Mouse (Mus musculus) adrenal gland, adult 18-20 months (tissue): ENCODE data around the gene Fig4. TPM values are rescaled to one million over a fixed set of nuclear protein-coding genes. Genes with fewer than 3 reads are reported as not detected.

Experiments used
- DNase-seq, 2 experiments: peaks; one replicate each; pipeline ENCODE4 v3.0.0; 2021 to 2022; ENCODE audit warnings: low spot score in 2 of 2
- total RNA-seq, 2 experiments: library from RNA; stranded (reverse); gene quantifications; 1 replicate in 1 of 2; 2 replicates in 1 of 2; pipeline ENCODE4 v1.2.3; 2021

Gene Fig4
- total RNA-seq, 2 experiments from 2014 or later, result 13.8 to 17.7 TPM

GRCm38 (mm10) chr10:41149307-41149706, 153.8 kb downstream of the Fig4 start:
- no peak for DNase-seq

GRCm38 (mm10) chr10:41146141-41146540, 156.9 kb downstream of the Fig4 start:
- no peak for DNase-seq

Other genes with a start within 250 kb of the Fig4 start
- not detected for gene Gpr6, start 231.0 kb downstream of the Fig4 start, total RNA-seq
- gene Ak9, start 720 bp upstream of the Fig4 start, total RNA-seq, result under 1 TPM in 1 of 2 experiments, not detected in 1; 0.10 TPM
- 10 to 100 TPM; 17.0 to 20.3 TPM for gene Zbtb24, start 147.1 kb upstream of the Fig4 start, total RNA-seq
- gene Mical1, start 173.1 kb upstream of the Fig4 start, total RNA-seq, result 10 to 100 TPM in 1 of 2 experiments, 1 to 10 TPM in 1; 8.8 to 15.2 TPM
- gene Smpd2, start 187.1 kb upstream of the Fig4 start, total RNA-seq, result 10 to 100 TPM; 17.4 to 22.2 TPM
- under 1 TPM; 0.43 to 0.64 TPM for gene Ppil6, start 187.2 kb upstream of the Fig4 start, total RNA-seq
- gene Cd164, start 216.2 kb upstream of the Fig4 start, total RNA-seq, result 100 to 1,000 TPM; 213 to 232 TPM